Mouse (Mus musculus): ENCODE data around the gene Srp72.

Gene Srp72

GRCm38 (mm10) chr5:76974554-76975285, at the start of gene Srp72:
Gene Srp72, plus strand, starts transcription at chr5:76974683.
- DNase-seq (ENCODE audit: low spot score), result peak; percentile 92

- no peak for DNase-seq (ENCODE audit: low spot score)
These were observed 46.2 kb upstream of the Srp72 start for GRCm38 (mm10) chr5:76928124-76928832.

- peak; percentile 53 for DNase-seq (ENCODE audit: low spot score)
These were observed 45.2 kb upstream of the Srp72 start for GRCm38 (mm10) chr5:76929180-76929877.

GRCm38 (mm10) chr5:76939717-76940116, 34.8 kb upstream of the Srp72 start:
- DNase-seq (ENCODE audit: low spot score), result no peak

GRCm38 (mm10) chr5:76941975-76942374, 32.5 kb upstream of the Srp72 start:
- no peak for DNase-seq (ENCODE audit: low spot score)

- no peak for DNase-seq (ENCODE audit: low spot score)
These were observed 32.0 kb upstream of the Srp72 start for GRCm38 (mm10) chr5:76942505-76942904.

- DNase-seq (ENCODE audit: low spot score), result no peak
These were observed 29.4 kb upstream of the Srp72 start for GRCm38 (mm10) chr5:76944965-76945677.

DNA sequence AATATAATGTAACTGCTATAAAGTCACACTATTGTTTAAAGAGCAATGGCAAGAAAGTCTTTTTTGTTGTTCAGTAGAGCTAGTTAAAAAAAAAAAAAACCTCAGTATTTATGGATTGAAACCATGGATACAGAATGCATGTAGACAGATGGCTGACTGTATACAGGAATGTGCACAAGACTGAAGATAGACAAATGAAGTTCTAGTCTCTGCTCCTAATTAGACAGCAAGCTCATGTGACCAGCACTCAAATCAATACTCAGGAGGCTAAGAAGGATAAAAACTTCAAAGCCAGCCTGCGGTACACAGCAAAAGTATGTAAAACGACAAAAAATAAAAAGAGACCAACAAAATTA, 28.8 kb upstream of the Srp72 start:
- no peak for DNase-seq (ENCODE audit: low spot score)

DNA sequence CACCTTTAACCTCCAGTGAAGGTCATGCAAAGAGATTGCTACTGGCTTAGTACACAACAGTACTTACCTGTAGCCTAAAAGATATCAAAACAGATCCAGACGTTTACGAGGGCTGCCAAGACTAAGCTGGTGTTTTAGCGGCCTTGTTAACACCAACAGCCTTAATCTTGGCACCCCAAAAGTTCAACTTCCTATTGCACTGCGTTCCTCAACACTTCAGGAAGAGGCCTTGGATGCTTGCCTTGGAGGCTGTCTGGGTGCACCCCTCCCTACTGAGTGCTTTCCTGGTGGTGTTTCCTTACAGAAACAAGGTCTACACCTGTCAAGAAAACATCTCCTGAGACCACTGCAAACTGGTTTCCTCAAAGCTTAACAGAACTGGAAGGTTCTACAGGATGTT, 27.3 kb upstream of the Srp72 start:
- DNase-seq (ENCODE audit: low spot score), result no peak

DNA sequence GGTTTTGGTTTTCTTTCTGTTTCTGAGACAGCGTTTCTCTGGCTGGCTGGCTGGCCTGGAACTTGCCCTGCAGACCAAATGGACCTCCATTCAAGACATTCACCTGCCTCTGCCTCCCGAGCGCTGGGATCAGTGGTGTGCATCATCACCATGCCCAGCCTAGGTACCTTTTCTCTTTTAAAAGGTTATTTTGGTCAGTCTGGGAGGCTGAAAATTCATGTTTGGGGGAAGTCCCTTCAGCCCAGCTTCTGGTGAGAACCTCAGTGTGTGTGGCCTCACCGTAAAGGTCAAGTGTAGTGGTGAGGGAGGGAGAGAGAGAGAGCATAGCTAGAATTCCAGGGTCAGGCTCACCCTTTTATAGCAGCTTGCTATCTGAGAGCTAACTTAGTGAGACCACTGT, 26.7 kb upstream of the Srp72 start:
- DNase-seq (ENCODE audit: low spot score), result no peak

GRCm38 (mm10) chr5:76950343-76951105, 24.0 kb upstream of the Srp72 start:
- DNase-seq (ENCODE audit: low spot score), result peak; percentile 41

- peak; percentile 99 for DNase-seq (ENCODE audit: low spot score)
These were observed 23.1 kb upstream of the Srp72 start, which contains the start of the genes Paics and Ppat for GRCm38 (mm10) chr5:76951106-76952027. Gene Paics, plus strand, starts transcription at chr5:76951307. Gene Ppat, minus strand, starts transcription at chr5:76951578.

GRCm38 (mm10) chr5:76952112-76953040, 22.1 kb upstream of the Srp72 start:
- peak; percentile 35 for DNase-seq (ENCODE audit: low spot score)

GRCm38 (mm10) chr5:76953794-76954193, 20.7 kb upstream of the Srp72 start:
- no peak for DNase-seq (ENCODE audit: low spot score)

DNA sequence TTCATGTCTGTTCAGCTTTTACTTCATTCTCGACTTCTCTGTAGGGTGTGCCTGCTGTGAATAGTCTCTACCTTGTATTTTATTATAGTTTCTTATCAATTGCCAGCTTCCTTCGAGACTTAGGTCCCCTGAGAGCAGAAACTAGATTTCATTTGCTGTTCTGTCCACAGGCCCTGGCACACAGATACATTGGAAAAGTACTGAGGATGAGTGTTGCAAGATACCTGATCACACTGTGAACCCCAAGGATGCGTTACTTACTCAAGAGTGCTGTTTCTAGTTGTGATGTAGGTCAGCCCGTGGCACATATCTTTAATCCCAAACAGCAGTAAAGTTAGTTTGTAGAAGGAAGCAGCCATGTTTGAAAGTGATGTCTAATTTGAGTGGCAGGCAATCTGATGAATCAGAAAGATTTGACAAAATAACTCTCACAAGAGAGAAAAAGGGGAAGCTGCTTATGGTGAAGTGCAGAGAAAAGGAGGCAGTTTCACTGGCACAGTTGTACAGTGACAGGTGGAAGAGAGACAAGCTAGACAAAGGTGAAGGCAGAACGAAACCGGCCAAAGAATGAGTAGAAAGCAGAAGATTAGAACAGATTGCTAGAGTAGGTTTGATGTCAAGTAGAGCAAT, 20.1 kb upstream of the Srp72 start:
- DNase-seq (ENCODE audit: low spot score), result no peak

GRCm38 (mm10) chr5:76955474-76955873, 19.0 kb upstream of the Srp72 start:
- no peak for DNase-seq (ENCODE audit: low spot score)

DNA sequence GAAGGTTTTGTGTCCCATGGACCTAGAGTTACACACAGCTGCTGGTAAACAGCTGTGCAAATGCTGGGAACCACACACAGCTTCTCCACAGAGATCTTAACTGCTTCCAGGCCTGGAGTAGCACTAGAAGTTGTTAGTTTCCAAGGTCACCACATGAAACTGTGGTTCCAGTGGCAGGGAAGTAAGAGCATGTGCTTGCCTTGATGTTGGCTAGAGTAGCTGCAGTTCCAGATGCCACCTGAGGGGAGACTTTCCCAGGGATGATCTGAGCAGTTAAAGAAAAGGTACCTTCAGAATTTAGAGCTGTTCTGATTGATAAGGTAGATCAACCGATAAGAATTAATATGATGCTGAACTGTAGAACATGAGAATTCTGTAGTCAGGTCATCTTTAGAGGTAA, 16.5 kb upstream of the Srp72 start:
- no peak for DNase-seq (ENCODE audit: low spot score)

GRCm38 (mm10) chr5:76959587-76959986, 14.9 kb upstream of the Srp72 start:
- DNase-seq (ENCODE audit: low spot score), result no peak

DNA sequence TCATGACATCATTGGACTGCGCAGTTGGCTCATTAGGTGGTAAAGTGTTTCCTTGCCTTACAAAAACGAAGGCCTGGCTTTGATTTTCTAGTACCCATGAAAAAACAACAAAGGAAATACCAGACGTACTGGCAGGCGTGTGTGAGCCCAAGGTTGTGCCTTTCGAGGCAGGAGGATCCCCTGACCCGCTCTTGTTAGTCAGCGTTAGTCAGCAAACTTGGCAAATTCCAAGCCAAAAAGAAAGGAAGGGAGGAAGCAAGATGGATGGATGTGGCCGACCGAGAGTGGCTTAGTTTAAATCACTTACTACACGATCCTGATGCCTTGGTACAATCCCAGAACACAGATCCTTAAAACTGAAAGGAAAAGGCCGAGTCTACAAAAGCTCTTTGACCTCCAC, 11.9 kb upstream of the Srp72 start:
- no peak for DNase-seq (ENCODE audit: low spot score)
